Mouse (Mus musculus): ENCODE data around the gene Cd46.

Gene Cd46

GRCm38 (mm10) chr1:195092220-195092720 lies at the start of gene Cd46:
TSS of gene Cd46 (minus strand) at chr1:195092249.
- peak; percentile 22 to 28 for DNase-seq

- peak in 1 of 2 experiments; percentile 3 for DNase-seq
These were observed 40.0 kb upstream of the Cd46 start for GRCm38 (mm10) chr1:195132070-195132469.

- DNase-seq: no peak
These were observed 39.6 kb upstream of the Cd46 start for GRCm38 (mm10) chr1:195131675-195132015.

GRCm38 (mm10) chr1:195130953-195131674 lies 39.1 kb upstream of the Cd46 start, which contains the start of gene Cr1l:
TSS of gene Cr1l (minus strand) at chr1:195131586.
- peak; percentile 86 to 88 for DNase-seq

- DNase-seq: no peak
These were observed 38.4 kb upstream of the Cd46 start for GRCm38 (mm10) chr1:195130479-195130878.

GRCm38 (mm10) chr1:195129867-195130266 lies 37.8 kb upstream of the Cd46 start:
- no peak for DNase-seq

- DNase-seq: no peak
These were observed 22.4 kb upstream of the Cd46 start for GRCm38 (mm10) chr1:195114414-195114813.

- DNase-seq: no peak
These were observed 21.6 kb upstream of the Cd46 start for GRCm38 (mm10) chr1:195113621-195114020.

GRCm38 (mm10) chr1:195100693-195101092 lies 8.6 kb upstream of the Cd46 start:
- no peak for DNase-seq

GRCm38 (mm10) chr1:195098004-195098403 lies 6.0 kb upstream of the Cd46 start:
- DNase-seq: no peak

GRCm38 (mm10) chr1:195091699-195092219 lies 290 bp downstream of the Cd46 start:
- no peak for DNase-seq

GRCm38 (mm10) chr1:195082142-195082541 lies 9.9 kb downstream of the Cd46 start:
- no peak for DNase-seq

- peak; percentile 63 to 72 for DNase-seq
These were observed 51.6 kb downstream of the Cd46 start for GRCm38 (mm10) chr1:195040437-195040836.

GRCm38 (mm10) chr1:195038386-195038785 lies 53.7 kb downstream of the Cd46 start:
- no peak for DNase-seq

GRCm38 (mm10) chr1:195037985-195038384 lies 54.1 kb downstream of the Cd46 start:
- no peak for DNase-seq

GRCm38 (mm10) chr1:195037483-195037882 lies 54.6 kb downstream of the Cd46 start:
- DNase-seq: no peak

GRCm38 (mm10) chr1:195033941-195034340 lies 58.1 kb downstream of the Cd46 start:
- peak; percentile 43 to 59 for DNase-seq

- DNase-seq: no peak
These were observed 59.3 kb downstream of the Cd46 start for GRCm38 (mm10) chr1:195032738-195033137.

GRCm38 (mm10) chr1:195031786-195032185 lies 60.3 kb downstream of the Cd46 start:
- no peak for DNase-seq

GRCm38 (mm10) chr1:195027507-195027906 lies 64.5 kb downstream of the Cd46 start:
- DNase-seq: no peak

- no peak for DNase-seq
These were observed 68.2 kb downstream of the Cd46 start for GRCm38 (mm10) chr1:195023848-195024247.

- DNase-seq: no peak
These were observed 70.2 kb downstream of the Cd46 start for GRCm38 (mm10) chr1:195021831-195022230.

- peak; percentile 34 to 42 for DNase-seq
These were observed 72.9 kb downstream of the Cd46 start for GRCm38 (mm10) chr1:195019062-195019600.

Data from cerebellum, adult 18-20 months (tissue).